Mouse (Mus musculus): ENCODE results near the gene Rab39b. TPM values are rescaled to one million over a fixed set of nuclear protein-coding genes. Genes with fewer than 3 reads are reported as not detected.

Gene Rab39b
- polyA plus RNA-seq (2014; fragmentation: Illumina TruSeq; extraction: RNeasy Lipid Tissue Mini Kit (QIAGEN cat#74804); ENCODE audit: low read depth, low replicate concordance): not detected

DNA sequence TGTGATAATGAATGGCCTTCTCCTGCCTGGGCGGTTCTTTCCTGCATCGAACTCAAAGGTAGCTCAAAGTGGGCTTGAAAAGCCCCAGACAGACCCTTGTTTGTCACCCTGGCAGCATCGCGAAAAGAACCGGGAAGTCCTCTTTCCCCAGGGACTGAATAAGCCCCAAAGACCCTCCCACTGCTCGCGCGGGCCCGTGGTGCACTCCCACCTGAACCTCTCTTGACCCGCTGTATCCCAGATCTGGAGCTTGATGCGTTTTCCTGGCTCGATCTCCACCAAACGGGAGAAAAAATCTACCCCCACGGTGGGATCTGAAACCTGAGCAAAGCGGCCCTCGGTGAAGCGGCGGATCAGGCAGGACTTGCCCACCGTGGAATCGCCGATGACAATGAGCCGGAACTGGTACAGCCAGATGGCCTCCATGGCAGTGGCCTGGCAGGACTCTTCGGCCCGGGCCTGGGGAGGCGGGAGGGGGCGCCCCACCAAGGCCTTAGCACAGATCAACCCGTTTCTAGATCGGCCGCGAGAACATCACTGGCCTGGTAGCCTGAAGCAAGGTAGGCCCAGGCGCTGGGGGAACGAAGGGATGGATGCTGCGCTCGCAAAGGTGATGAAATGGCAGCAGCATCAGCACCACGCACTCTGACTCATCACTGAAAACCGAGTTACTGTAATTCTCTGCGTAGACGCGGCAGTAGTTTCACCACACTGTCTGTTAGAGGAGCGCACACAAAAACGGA, at the start of gene Rab39b:
Gene Rab39b, minus strand, starts transcription at position 650 of the 743 bp plus-strand sequence.

Other genes with a start within 250 kb of the Rab39b start
- gene Fundc2, start 195.8 kb downstream of the Rab39b start, polyA plus RNA-seq (2014; fragmentation: Illumina TruSeq; extraction: RNeasy Lipid Tissue Mini Kit (QIAGEN cat#74804); ENCODE audit: low read depth, low replicate concordance): 19.5 TPM
- gene F8, start 195.6 kb downstream of the Rab39b start, polyA plus RNA-seq (2014; fragmentation: Illumina TruSeq; extraction: RNeasy Lipid Tissue Mini Kit (QIAGEN cat#74804); ENCODE audit: low read depth, low replicate concordance): 12.1 TPM
- gene Cmc4, start 161.6 kb downstream of the Rab39b start, polyA plus RNA-seq (2014; fragmentation: Illumina TruSeq; extraction: RNeasy Lipid Tissue Mini Kit (QIAGEN cat#74804); ENCODE audit: low read depth, low replicate concordance): 19.9 TPM
- gene Mtcp1, start 161.6 kb downstream of the Rab39b start, polyA plus RNA-seq (2014; fragmentation: Illumina TruSeq; extraction: RNeasy Lipid Tissue Mini Kit (QIAGEN cat#74804); ENCODE audit: low read depth, low replicate concordance): 8.5 TPM
- gene Brcc3, start 161.6 kb downstream of the Rab39b start, polyA plus RNA-seq (2014; fragmentation: Illumina TruSeq; extraction: RNeasy Lipid Tissue Mini Kit (QIAGEN cat#74804); ENCODE audit: low read depth, low replicate concordance): 40.1 TPM
- gene Vbp1, start 63.9 kb downstream of the Rab39b start, polyA plus RNA-seq (2014; fragmentation: Illumina TruSeq; extraction: RNeasy Lipid Tissue Mini Kit (QIAGEN cat#74804); ENCODE audit: low read depth, low replicate concordance): 59.9 TPM